Mouse (Mus musculus) liver, embryonic 15.5 days (tissue): Measurements from ENCODE around the gene Ipo13. TPM values are rescaled to one million over a fixed set of nuclear protein-coding genes. Genes with fewer than 3 reads are reported as not detected.

Experiments used
- ATAC-seq: fragments of 200-750 bp; cut with Nextera tagmentation; 2 replicates; pipeline ENCODE4 v1.8.0; 2017; ENCODE audit warnings: moderate number of reproducible peaks, mild to moderate bottlenecking, moderate library complexity; ENCODE audit not compliant: insufficient read depth
- H3K27ac ChIP-seq: fragments of 300-500 bp; sonication (generic); replicated peaks from 2 replicates; pipeline ENCODE4 v1.5.1; 2015; ENCODE audit warnings: mild to moderate bottlenecking, inconsistent platforms
- H3K27me3 ChIP-seq: fragments of 300-500 bp; sonication (generic); 2 replicates; pipeline ENCODE4 v1.6.1; 2015; ENCODE audit warnings: mild to moderate bottlenecking, inconsistent platforms
- H3K36me3 ChIP-seq: fragments of 300-500 bp; sonication (generic); replicated peaks from 2 replicates; pipeline ENCODE4 v1.6.1; 2015; ENCODE audit warnings: moderate library complexity, mild to moderate bottlenecking, inconsistent platforms
- H3K4me1 ChIP-seq: fragments of 300-500 bp; sonication (generic); replicated peaks from 2 replicates; pipeline ENCODE4 v1.6.1; 2015; ENCODE audit warnings: inconsistent platforms
- H3K4me2 ChIP-seq: fragments of 300-500 bp; sonication (generic); 2 replicates; pipeline ENCODE4 v1.6.1; 2015; ENCODE audit warnings: moderate library complexity, mild to moderate bottlenecking, inconsistent platforms
- H3K4me3 ChIP-seq: fragments of 300-500 bp; sonication (generic); replicated peaks from 2 replicates; pipeline ENCODE4 v1.5.1; 2015; ENCODE audit warnings: mild to moderate bottlenecking, inconsistent platforms
- H3K9ac ChIP-seq: fragments of 300-500 bp; sonication (generic); 2 replicates; pipeline ENCODE4 v1.6.1; 2015; ENCODE audit warnings: moderate library complexity, mild to moderate bottlenecking, inconsistent platforms
- H3K9me3 ChIP-seq: fragments of 300-500 bp; sonication (generic); replicated peaks from 2 replicates; pipeline ENCODE4 v1.6.1; 2016; ENCODE audit warnings: inconsistent platforms
- WGBS: fragments of 180-500 bp; shearing (Covaris S2); methylation state at CpG from one replicate; pipeline ENCODE4 v1.1.7; 2015; ENCODE audit warnings: mixed read lengths; ENCODE audit not compliant: insufficient replicate concordance; 5-methylcytosine and 5-hydroxymethylcytosine counted together
- polyA plus RNA-seq: library from polyadenylated mRNA; unstranded; fragments of >200 nt; fragmentation: Nextera tagmentation; extraction: Ambion mirVana; gene quantifications from 2 replicates; pipeline ENCODE4 v1.2.1, GENCODE M21; 2015

Ipo13 gene
- polyA plus RNA-seq, 1 experiment from 2014 or later, result 19.4 TPM

DNA sequence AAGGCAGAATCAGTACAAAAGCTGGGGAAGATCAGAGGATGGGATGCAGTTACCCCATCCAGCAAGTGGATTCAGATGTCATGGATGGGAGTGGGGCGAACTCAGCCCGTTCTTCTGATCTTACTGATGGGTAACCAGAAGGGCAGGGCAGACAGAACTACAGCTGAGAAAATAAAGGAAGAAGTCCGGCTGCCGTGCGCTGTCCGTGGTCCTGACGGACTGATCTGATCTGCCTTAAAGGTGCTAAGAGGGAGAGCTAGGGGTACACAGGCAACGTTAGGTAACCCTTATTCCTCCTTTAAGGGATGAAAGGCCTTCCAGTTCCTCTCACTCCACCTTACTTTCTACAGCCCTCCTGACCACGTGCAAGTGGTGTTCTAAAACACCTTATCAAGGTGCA lies 21.4 kb downstream of the Ipo13 start:
- Histone ChIP-seq H3K4me3 (no peak overlapping the region), H3K27me3 (no peaks in the 10 kb centered on the region), H3K4me2 (no peak overlapping the region), H3K9ac (no peak overlapping the region), H3K27ac (no peak overlapping the region), H3K9me3 (no peaks in the 10 kb centered on the region), H3K4me1 (peaks cover 22% of the 10 kb centered on the region), H3K36me3 (peaks cover 47% of the 10 kb centered on the region)
- no peak for ATAC-seq
- WGBS, result 22% methylated on average over 9 of the region's 9 CpGs

GRCm38 (mm10) chr4:117891738-117892161 lies 23.0 kb downstream of the Ipo13 start, which contains the start of gene Dph2:
Dph2 (minus strand) TSS chr4:117892032.
- peak; percentile 69 for ATAC-seq
- peak within 1 kb of the TSS; percentile 86 for H3K4me2 ChIP-seq
- H3K36me3 ChIP-seq, result peaks cover 34% of the 10 kb centered on the region
- peak within 1 kb of the TSS; percentile 84 for H3K4me3 ChIP-seq
- H3K9ac ChIP-seq, result peak within 1 kb of the TSS; percentile 62
- WGBS, result 0% methylated on average over 21 of the region's 21 CpGs
- H3K4me1 ChIP-seq, result peaks cover 31% of the 10 kb centered on the region
- no peaks in the 10 kb centered on the region for H3K9me3 ChIP-seq
- H3K27me3 ChIP-seq, result no peaks in the 10 kb centered on the region
- no peak within 1 kb of the TSS; the same call in 1 of the 2 replicates for H3K27ac ChIP-seq

- no peak for ATAC-seq
- Histone ChIP-seq H3K27me3 (no peaks in the 10 kb centered on the region), H3K4me1 (peaks cover 40% of the 10 kb centered on the region), H3K4me2 (peak overlapping the region; percentile 86), H3K4me3 (peak overlapping the region; percentile 84), H3K9ac (no peak overlapping the region), H3K27ac (no peak overlapping the region), H3K9me3 (no peaks in the 10 kb centered on the region), H3K36me3 (peaks cover 29% of the 10 kb centered on the region)
- 85% methylated on average over 8 of the region's 8 CpGs for WGBS
These were observed 24.0 kb downstream of the Ipo13 start for GRCm38 (mm10) chr4:117890750-117891149.

DNA sequence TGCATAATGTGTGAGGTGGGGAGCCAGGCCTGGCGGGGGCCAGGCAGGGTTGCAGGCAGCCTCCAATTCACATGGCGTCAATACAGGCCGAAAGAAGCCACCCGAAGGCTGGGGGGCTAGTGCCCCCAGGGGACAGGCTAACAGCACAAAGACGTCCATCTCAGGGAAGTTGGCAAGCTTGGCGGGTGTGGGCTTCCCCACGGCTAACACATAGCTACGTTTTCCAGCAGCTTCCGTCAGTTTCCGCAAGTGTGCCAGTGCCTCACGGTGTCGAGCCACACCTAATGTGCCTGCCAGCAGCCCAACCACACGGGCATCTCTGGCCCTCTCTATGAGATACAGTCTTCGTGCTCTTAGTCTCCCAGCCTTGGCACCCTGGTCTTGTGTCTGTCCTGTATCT lies 24.8 kb downstream of the Ipo13 start:
- Histone ChIP-seq H3K36me3 (peaks cover 34% of the 10 kb centered on the region), H3K27ac (no peak overlapping the region), H3K9me3 (no peaks in the 10 kb centered on the region), H3K4me1 (peaks cover 47% of the 10 kb centered on the region), H3K9ac (no peak overlapping the region), H3K4me2 (no peak overlapping the region), H3K4me3 (no peak overlapping the region), H3K27me3 (no peaks in the 10 kb centered on the region)
- 78% methylated on average over 14 of the region's 14 CpGs for WGBS
- ATAC-seq, result no peak

GRCm38 (mm10) chr4:117889471-117889870 lies 25.3 kb downstream of the Ipo13 start:
- no peak overlapping the region for H3K4me2 ChIP-seq
- no peaks in the 10 kb centered on the region for H3K9me3 ChIP-seq
- no peak overlapping the region for H3K4me3 ChIP-seq
- WGBS, result 80% methylated on average over 15 of the region's 15 CpGs
- no peak for ATAC-seq
- peaks cover 3% of the 10 kb centered on the region; the same call in 1 of the 2 replicates for H3K27me3 ChIP-seq
- peaks cover 37% of the 10 kb centered on the region for H3K36me3 ChIP-seq
- H3K4me1 ChIP-seq, result peaks cover 52% of the 10 kb centered on the region
- no peak overlapping the region for H3K9ac ChIP-seq
- H3K27ac ChIP-seq, result no peak overlapping the region

DNA sequence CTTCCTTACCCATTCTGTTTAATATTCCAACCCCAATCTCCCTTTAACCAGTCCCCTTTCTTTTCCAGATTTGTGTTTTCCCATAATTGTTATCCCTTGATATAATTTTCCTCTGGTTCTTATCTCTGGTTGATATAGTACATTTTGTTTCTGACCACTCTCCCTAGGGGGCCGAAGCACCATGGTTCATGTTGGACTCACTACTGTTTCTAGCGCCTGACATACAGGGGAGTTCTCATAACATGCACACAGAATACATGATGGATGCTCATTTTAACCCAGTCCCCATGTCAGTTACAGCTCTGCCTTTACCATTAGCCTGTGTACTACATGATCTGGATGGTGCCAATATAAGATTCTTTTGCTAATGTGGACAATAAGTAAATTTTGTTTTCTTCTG lies 26.9 kb downstream of the Ipo13 start:
- H3K9ac ChIP-seq, result no peak overlapping the region
- peak overlapping the region; percentile 86 for H3K4me3 ChIP-seq
- 67% methylated on average over 2 of the region's 2 CpGs for WGBS
- H3K27ac ChIP-seq, result no peak overlapping the region
- H3K27me3 ChIP-seq, result peaks cover 19% of the 10 kb centered on the region
- no peak for ATAC-seq
- peak overlapping the region; percentile 91 for H3K4me2 ChIP-seq
- peaks cover 36% of the 10 kb centered on the region for H3K36me3 ChIP-seq
- no peaks in the 10 kb centered on the region for H3K9me3 ChIP-seq
- H3K4me1 ChIP-seq, result peaks cover 67% of the 10 kb centered on the region

DNA sequence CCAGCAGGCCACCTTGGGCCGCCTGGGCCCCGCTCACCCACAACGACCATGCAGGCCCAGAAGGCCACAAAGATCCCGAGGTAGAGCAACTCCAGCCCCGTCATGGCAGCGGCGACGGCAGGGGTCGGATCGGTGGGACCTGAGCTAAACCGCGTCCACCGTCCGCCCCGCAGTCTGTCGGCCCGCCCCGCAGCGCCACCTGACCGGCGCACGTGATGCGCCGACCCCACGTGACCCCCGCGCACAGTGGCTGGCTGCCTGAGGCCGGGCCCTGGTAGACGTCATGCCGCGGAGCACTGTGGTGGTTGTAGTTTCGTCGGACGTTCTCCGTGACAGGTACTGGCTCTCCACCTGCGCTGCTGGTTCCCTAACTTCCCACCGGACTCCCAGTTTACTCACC lies 27.7 kb downstream of the Ipo13 start, which contains the start of gene Atp6v0b:
Gene Atp6v0b (minus strand): TSS at position 201 of the 400 bp plus-strand sequence.
- Histone ChIP-seq H3K27ac (peak within 1 kb of the TSS; percentile 91), H3K4me2 (peak within 1 kb of the TSS; percentile 91), H3K9ac (peak within 1 kb of the TSS; percentile 94), H3K4me3 (peak within 1 kb of the TSS; percentile 86), H3K36me3 (peaks cover 36% of the 10 kb centered on the region), H3K9me3 (no peaks in the 10 kb centered on the region), H3K27me3 (peaks cover 26% of the 10 kb centered on the region), H3K4me1 (peaks cover 70% of the 10 kb centered on the region)
- under 1% methylated on average over 37 of the region's 37 CpGs for WGBS
- ATAC-seq, result peak; percentile 90

DNA sequence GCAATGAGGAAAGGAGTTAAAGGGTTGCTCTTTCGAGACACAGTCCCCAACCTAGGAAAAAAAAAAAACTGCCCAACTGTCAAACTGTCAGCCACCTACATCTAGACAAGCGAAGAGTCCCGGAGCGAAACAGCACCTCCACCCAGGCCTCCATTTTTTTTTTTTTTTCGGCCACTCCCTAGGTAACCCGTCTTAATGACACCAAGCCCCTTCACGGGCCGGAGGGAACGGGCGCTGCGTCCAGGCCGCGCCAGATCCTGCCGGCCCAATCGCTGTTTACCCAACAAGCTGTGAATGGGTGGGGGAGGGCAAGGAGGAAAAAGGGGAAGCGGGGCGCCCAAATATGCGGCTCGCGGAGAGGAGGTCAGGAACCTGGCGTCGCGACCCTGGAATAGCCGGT lies 28.2 kb downstream of the Ipo13 start:
- peak overlapping the region; percentile 91 for H3K4me2 ChIP-seq
- ATAC-seq, result peak; percentile 63
- H3K9me3 ChIP-seq, result no peaks in the 10 kb centered on the region
- H3K9ac ChIP-seq, result peak overlapping the region; percentile 94
- peak overlapping the region; percentile 86 for H3K4me3 ChIP-seq
- under 1% methylated on average over 24 of the region's 24 CpGs for WGBS
- H3K27me3 ChIP-seq, result peaks cover 31% of the 10 kb centered on the region
- peaks cover 36% of the 10 kb centered on the region for H3K36me3 ChIP-seq
- peak overlapping the region; percentile 91 for H3K27ac ChIP-seq
- H3K4me1 ChIP-seq, result peaks cover 67% of the 10 kb centered on the region

GRCm38 (mm10) chr4:117885994-117886393 lies 28.8 kb downstream of the Ipo13 start:
- Histone ChIP-seq H3K27me3 (peaks cover 38% of the 10 kb centered on the region), H3K27ac (peak overlapping the region; percentile 91), H3K36me3 (peaks cover 36% of the 10 kb centered on the region), H3K4me2 (peak overlapping the region; percentile 91), H3K9me3 (no peaks in the 10 kb centered on the region), H3K4me1 (peaks cover 61% of the 10 kb centered on the region), H3K4me3 (peak overlapping the region; percentile 86), H3K9ac (peak overlapping the region; percentile 94)
- 67% methylated on average over 9 of the region's 9 CpGs for WGBS
- ATAC-seq, result no peak

DNA sequence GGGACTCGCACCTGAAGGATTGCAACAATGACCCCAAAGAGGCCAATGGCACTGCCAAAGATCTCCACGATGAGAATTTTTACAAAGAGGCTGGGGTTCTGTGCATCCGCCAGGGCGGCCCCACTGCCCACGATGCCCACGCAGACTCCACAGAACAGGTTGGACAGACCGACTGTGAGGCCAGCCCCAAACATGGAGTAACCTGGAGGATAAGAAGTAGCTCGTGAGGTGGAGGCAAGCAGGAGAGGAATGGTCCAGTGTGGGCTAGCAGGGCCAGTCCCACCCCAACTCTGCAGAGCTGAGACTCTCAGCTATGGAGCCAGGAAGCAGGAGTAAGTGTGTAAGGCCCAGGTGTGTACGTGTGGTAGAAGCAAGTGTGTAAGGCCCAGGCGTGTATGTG lies 29.7 kb downstream of the Ipo13 start:
- Histone ChIP-seq H3K4me1 (peaks cover 53% of the 10 kb centered on the region), H3K36me3 (peaks cover 36% of the 10 kb centered on the region), H3K4me2 (no peak overlapping the region), H3K27ac (no peak overlapping the region), H3K9me3 (no peaks in the 10 kb centered on the region), H3K9ac (no peak overlapping the region), H3K27me3 (peaks cover 47% of the 10 kb centered on the region), H3K4me3 (no peak overlapping the region)
- 89% methylated on average over 10 of the region's 10 CpGs for WGBS
- ATAC-seq, result no peak

- peaks cover 50% of the 10 kb centered on the region for H3K4me1 ChIP-seq
- no peak for ATAC-seq
- H3K4me3 ChIP-seq, result no peak overlapping the region
- H3K9ac ChIP-seq, result no peak overlapping the region
- H3K27me3 ChIP-seq, result peaks cover 54% of the 10 kb centered on the region
- peak overlapping the region; percentile 80 for H3K4me2 ChIP-seq
- WGBS, result 92% methylated on average over 1 of the region's 1 CpGs
- H3K36me3 ChIP-seq, result peaks cover 28% of the 10 kb centered on the region
- no peak overlapping the region for H3K27ac ChIP-seq
- H3K9me3 ChIP-seq, result no peaks in the 10 kb centered on the region
These were observed 30.7 kb downstream of the Ipo13 start for GRCm38 (mm10) chr4:117884146-117884545.
